Mouse (Mus musculus) hindbrain, embryonic 11.5 days (tissue): ENCODE measurements around the gene Ifnl2. TPM values are rescaled to one million over a fixed set of nuclear protein-coding genes. Genes with fewer than 3 reads are reported as not detected.

ENCODE experiments used
- polyA plus RNA-seq: library from polyadenylated mRNA; unstranded; fragments of >200 nt; fragmentation: Nextera tagmentation; extraction: Ambion mirVana; gene quantifications from 2 replicates; pipeline ENCODE4 v1.2.1, GENCODE M21; 2014

Gene Ifnl2
- polyA plus RNA-seq, 1 experiment from 2014 or later = not detected

Other genes starting within 250 kb of the Ifnl2 start
- 7.2 and 12.7 TPM in 2 replicates for gene Eid2, start 242.6 kb downstream of the Ifnl2 start, polyA plus RNA-seq
- gene Eid2b, start 232.7 kb downstream of the Ifnl2 start, polyA plus RNA-seq = 17.4 and 19.0 TPM in 2 replicates
- gene Selenov, start 219.3 kb downstream of the Ifnl2 start, polyA plus RNA-seq = 0.46 and 0.52 TPM in 2 replicates
- 77.4 and 86.1 TPM in 2 replicates for gene Dll3, start 208.2 kb downstream of the Ifnl2 start, polyA plus RNA-seq
- 189 and 201 TPM in 2 replicates for gene Timm50, start 198.4 kb downstream of the Ifnl2 start, polyA plus RNA-seq
- gene Supt5, start 171.7 kb downstream of the Ifnl2 start, polyA plus RNA-seq = 68.0 and 74.9 TPM in 2 replicates
- gene Rps16, start 159.8 kb downstream of the Ifnl2 start, polyA plus RNA-seq = 746 and 776 TPM in 2 replicates
- gene Plekhg2, start 137.9 kb downstream of the Ifnl2 start, polyA plus RNA-seq = 39.5 and 48.0 TPM in 2 replicates
- 3.4 and 3.9 TPM in 2 replicates for gene Zfp36, start 130.2 kb downstream of the Ifnl2 start, polyA plus RNA-seq
- 47.6 and 49.7 TPM in 2 replicates for gene Med29, start 117.7 kb downstream of the Ifnl2 start, polyA plus RNA-seq
- 77.6 and 79.9 TPM in 2 replicates for gene Paf1, start 117.5 kb downstream of the Ifnl2 start, polyA plus RNA-seq
- 6.5 and 8.7 TPM in 2 replicates for gene Gmfg, start 73.0 kb downstream of the Ifnl2 start, polyA plus RNA-seq
- gene Lrfn1, start 58.5 kb downstream of the Ifnl2 start, polyA plus RNA-seq = 5.8 and 6.6 TPM in 2 replicates
- not detected in 2 replicates for gene Ifnl3, start 12.4 kb upstream of the Ifnl2 start, polyA plus RNA-seq
- not detected in 2 replicates for gene Sycn, start 30.4 kb upstream of the Ifnl2 start, polyA plus RNA-seq
- not detected in 2 replicates for gene Nccrp1, start 36.8 kb upstream of the Ifnl2 start, polyA plus RNA-seq
- gene Samd4b, start 87.7 kb upstream of the Ifnl2 start, polyA plus RNA-seq = 25.3 and 27.4 TPM in 2 replicates
- gene Pak4, start 87.7 kb upstream of the Ifnl2 start, polyA plus RNA-seq = 30.5 and 32.6 TPM in 2 replicates
- not detected in 2 replicates for gene Acp7, start 120.9 kb upstream of the Ifnl2 start, polyA plus RNA-seq
- gene Fbxo27, start 182.4 kb upstream of the Ifnl2 start, polyA plus RNA-seq = 5.1 and 5.5 TPM in 2 replicates
- 8.5 and 9.4 TPM in 2 replicates for gene Fbxo17, start 206.3 kb upstream of the Ifnl2 start, polyA plus RNA-seq
- 131 and 132 TPM in 2 replicates for gene Mrps12, start 231.4 kb upstream of the Ifnl2 start, polyA plus RNA-seq
- 27.2 and 27.7 TPM in 2 replicates for gene Sars2, start 231.5 kb upstream of the Ifnl2 start, polyA plus RNA-seq
- gene Ccer2, start 245.7 kb upstream of the Ifnl2 start, polyA plus RNA-seq = 0.97 and 1.2 TPM in 2 replicates